Mouse (Mus musculus) forebrain, embryonic 11.5 days (tissue): ENCODE results near the gene Bmp3. TPM values are rescaled to one million over a fixed set of nuclear protein-coding genes. Genes with fewer than 3 reads are reported as not detected.
A peak's percentile ranks its signal among the peaks of the same experiment; 100 is the strongest.

Experiments used
- ATAC-seq: fragments of 200-750 bp; cut with Nextera tagmentation; replicated peaks from 2 replicates; pipeline ENCODE4 v1.8.0; 2017; ENCODE audit warnings: moderate TSS enrichment; ENCODE audit not compliant: low FRiP score
- DNase-seq: peaks from one replicate; pipeline ENCODE4 v3.0.0-alpha.2; 2017; ENCODE audit warnings: low spot score
- H3K27ac ChIP-seq: fragments of 300-500 bp; sonication (generic); 2 replicates; pipeline ENCODE4 v1.5.1; 2014; ENCODE audit warnings: low read depth, low read length
- H3K27me3 ChIP-seq: fragments of 300-500 bp; sonication (generic); 2 replicates; pipeline ENCODE4 v1.6.1; 2014; ENCODE audit warnings: mild to moderate bottlenecking, low read length, mixed read lengths; ENCODE audit not compliant: control insufficient read depth, insufficient read depth
- H3K36me3 ChIP-seq: fragments of 300-500 bp; sonication (generic); 2 replicates; pipeline ENCODE4 v1.6.1; 2014; ENCODE audit warnings: mild to moderate bottlenecking, low read length, moderate library complexity, mixed read lengths; ENCODE audit not compliant: control insufficient read depth, insufficient read depth
- H3K4me1 ChIP-seq: fragments of 300-500 bp; sonication (generic); replicated peaks from 2 replicates; pipeline ENCODE4 v1.6.1; 2014; ENCODE audit warnings: low read length, mixed read lengths; ENCODE audit not compliant: control insufficient read depth, insufficient read depth
- H3K4me2 ChIP-seq: fragments of 300-500 bp; sonication (generic); 2 replicates; pipeline ENCODE4 v1.6.1; 2014; ENCODE audit warnings: low read depth, mild to moderate bottlenecking, low read length, moderate library complexity, mixed read lengths; ENCODE audit not compliant: severe bottlenecking
- H3K4me3 ChIP-seq: fragments of 300-500 bp; sonication (generic); 2 replicates; pipeline ENCODE4 v1.5.1; 2014; ENCODE audit warnings: low read depth, low read length
- H3K9ac ChIP-seq: fragments of 300-500 bp; sonication (generic); 2 replicates; pipeline ENCODE4 v1.6.1; 2014; ENCODE audit warnings: low read length
- H3K9me3 ChIP-seq: fragments of 300-500 bp; sonication (generic); 2 replicates; pipeline ENCODE4 v1.6.1; 2016; ENCODE audit warnings: low read length, mixed read lengths; ENCODE audit not compliant: control insufficient read depth
- WGBS: fragments of 180-500 bp; shearing (Covaris S2); extraction: QIAGEN DNeasy Blood & Tissue Kit; methylation state at CpG from one replicate; pipeline ENCODE4 v1.1.7; 2014; 5-methylcytosine and 5-hydroxymethylcytosine counted together
- polyA plus RNA-seq: library from polyadenylated mRNA; unstranded; fragments of >200 nt; fragmentation: Nextera tagmentation; extraction: Ambion mirVana; gene quantifications from 2 replicates; pipeline ENCODE4 v1.2.1, GENCODE M21; 2014

Gene Bmp3
- polyA plus RNA-seq, 1 experiment from 2014 or later: 0.64 TPM

- Histone ChIP-seq H3K36me3 (no peaks in the 10 kb centered on the region), H3K4me2 (no peak overlapping the region), H3K9ac (no peak overlapping the region), H3K4me1 (no peaks in the 10 kb centered on the region), H3K27me3 (no peaks in the 10 kb centered on the region), H3K4me3 (no peak overlapping the region), H3K9me3 (no peaks in the 10 kb centered on the region), H3K27ac (no peak overlapping the region)
- no peak; the same call in 1 of the 2 replicates for ATAC-seq
- peak; percentile 80 for DNase-seq
Observed at GRCm38 (mm10) chr5:98878891-98879290, 24.7 kb downstream of the Bmp3 start.

DNA sequence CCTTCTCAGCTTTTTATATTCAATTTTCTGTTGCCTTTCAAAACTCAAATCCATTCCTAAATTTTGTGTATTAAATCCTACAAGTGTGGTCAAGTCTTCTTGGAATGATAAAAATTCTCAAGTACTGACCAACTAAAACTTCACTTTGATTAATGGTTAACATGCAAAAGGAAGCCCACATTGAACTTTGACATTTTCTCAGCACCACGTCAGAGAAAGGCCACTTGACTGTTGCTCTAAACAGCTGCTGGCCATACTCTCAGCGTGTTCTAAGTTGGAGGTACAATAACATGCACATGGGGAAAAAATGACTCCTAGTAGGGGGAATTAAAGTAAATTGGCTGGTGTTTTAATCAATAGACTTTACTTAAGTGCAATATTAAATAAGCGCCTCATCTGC is 27.9 kb downstream of the Bmp3 start:
- DNase-seq: no peak
- Histone ChIP-seq H3K4me3 (no peak overlapping the region), H3K4me1 (no peaks in the 10 kb centered on the region), H3K27me3 (no peaks in the 10 kb centered on the region), H3K9ac (no peak overlapping the region), H3K27ac (no peak overlapping the region), H3K9me3 (no peaks in the 10 kb centered on the region), H3K4me2 (no peak overlapping the region), H3K36me3 (no peaks in the 10 kb centered on the region)
- WGBS: 75% methylated on average over 3 of the region's 3 CpGs
- ATAC-seq: no peak

DNA sequence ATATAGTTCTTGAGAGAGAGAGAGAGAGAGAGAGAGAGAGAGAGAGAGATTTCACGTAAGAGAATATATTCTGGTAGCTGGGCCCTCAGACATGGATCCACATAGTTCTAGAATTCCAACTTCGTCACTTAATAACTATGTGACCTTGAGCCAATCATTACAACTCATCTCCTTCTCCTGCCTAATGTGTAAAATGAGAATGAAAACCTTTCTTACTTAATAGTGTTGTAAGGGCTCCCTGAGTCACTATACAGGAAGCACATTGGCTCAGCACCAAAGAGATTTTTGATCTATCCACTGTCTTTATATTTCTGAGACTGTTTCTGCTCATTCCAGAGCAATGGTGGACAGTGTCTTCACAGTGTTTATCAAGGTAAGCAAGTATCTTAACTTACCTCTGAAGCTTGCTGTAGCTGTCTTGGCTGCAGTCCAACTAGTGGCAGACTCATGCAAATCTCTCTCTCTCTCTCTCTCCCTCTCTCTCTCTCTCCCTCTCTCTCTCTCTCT is 36.4 kb downstream of the Bmp3 start:
- Histone ChIP-seq H3K4me3 (no peak overlapping the region), H3K4me2 (no peak overlapping the region), H3K9me3 (no peaks in the 10 kb centered on the region), H3K27ac (no peak overlapping the region), H3K36me3 (no peaks in the 10 kb centered on the region), H3K4me1 (no peaks in the 10 kb centered on the region), H3K9ac (no peak overlapping the region), H3K27me3 (no peaks in the 10 kb centered on the region)
- 85% methylated on average over 2 of the region's 2 CpGs for WGBS
- ATAC-seq (no peak), DNase-seq (no peak)

- H3K27me3 ChIP-seq: no peaks in the 10 kb centered on the region
- no peaks in the 10 kb centered on the region for H3K4me1 ChIP-seq
- no peaks in the 10 kb centered on the region for H3K36me3 ChIP-seq
- ATAC-seq (no peak), DNase-seq (no peak)
- H3K4me2 ChIP-seq: no peak overlapping the region
- WGBS: 91% methylated on average over 3 of the region's 3 CpGs
- H3K4me3 ChIP-seq: no peak overlapping the region
- no peak overlapping the region for H3K27ac ChIP-seq
- H3K9me3 ChIP-seq: no peaks in the 10 kb centered on the region
- no peak overlapping the region for H3K9ac ChIP-seq
Observed at GRCm38 (mm10) chr5:98894281-98894680, 40.1 kb downstream of the Bmp3 start.

DNA sequence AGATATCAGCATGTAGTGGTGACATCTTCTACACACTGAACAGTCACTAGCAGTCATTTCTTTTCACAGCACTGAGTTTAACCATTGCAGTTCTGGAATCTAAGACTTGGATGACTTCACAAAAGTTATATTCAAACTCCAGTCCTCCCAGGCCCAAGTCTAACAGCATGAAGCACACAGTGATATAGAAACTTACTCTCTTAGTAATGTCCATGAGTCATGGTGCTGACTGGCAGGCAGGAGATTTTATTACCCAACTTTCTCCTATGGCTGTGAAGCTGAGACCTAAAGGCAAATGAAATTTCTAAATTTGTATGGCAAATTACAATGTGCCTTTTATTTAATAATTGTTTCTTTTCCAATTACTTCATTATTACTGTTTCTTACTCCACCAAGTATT is 43.7 kb downstream of the Bmp3 start:
- ATAC-seq (no peak), DNase-seq (no peak)
- H3K27me3 ChIP-seq: no peaks in the 10 kb centered on the region
- no peaks in the 10 kb centered on the region for H3K9me3 ChIP-seq
- H3K4me3 ChIP-seq: no peak overlapping the region
- H3K4me1 ChIP-seq: no peaks in the 10 kb centered on the region
- no peak overlapping the region for H3K27ac ChIP-seq
- H3K9ac ChIP-seq: no peak overlapping the region
- no peak overlapping the region for H3K4me2 ChIP-seq
- H3K36me3 ChIP-seq: no peaks in the 10 kb centered on the region

DNA sequence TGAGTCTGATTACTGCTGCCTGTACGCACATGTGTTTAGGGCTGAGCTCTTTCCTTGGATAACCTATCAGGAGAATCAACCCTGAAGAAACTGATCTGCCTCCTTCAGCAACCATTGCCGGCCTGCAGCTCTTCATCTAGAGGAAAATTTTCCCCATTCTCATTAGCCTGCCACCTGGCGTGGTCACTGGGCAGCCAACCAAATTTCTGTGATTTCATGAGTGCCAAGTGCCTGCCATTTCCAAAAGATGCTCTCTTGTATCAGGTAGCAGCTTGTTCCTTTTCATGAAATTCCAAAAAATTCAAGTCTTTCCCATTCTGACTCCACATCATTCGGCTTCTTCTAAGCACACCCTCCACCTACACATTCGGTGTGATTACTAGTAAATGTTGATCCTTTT is 46.7 kb downstream of the Bmp3 start:
- Histone ChIP-seq H3K27me3 (no peaks in the 10 kb centered on the region), H3K9ac (no peak overlapping the region), H3K36me3 (no peaks in the 10 kb centered on the region), H3K4me2 (no peak overlapping the region), H3K4me3 (no peak overlapping the region), H3K27ac (no peak overlapping the region), H3K9me3 (no peaks in the 10 kb centered on the region), H3K4me1 (no peaks in the 10 kb centered on the region)
- ATAC-seq (no peak), DNase-seq (no peak)
- WGBS: 87% methylated on average over 5 of the region's 5 CpGs

- ATAC-seq: 0 out of 2 replicates have a peak, but pooled peaks have one; percentile 53
- Histone ChIP-seq H3K4me2 (no peak overlapping the region), H3K9ac (no peak overlapping the region), H3K27ac (no peak overlapping the region), H3K4me3 (no peak overlapping the region), H3K4me1 (no peaks in the 10 kb centered on the region), H3K27me3 (no peaks in the 10 kb centered on the region), H3K9me3 (no peaks in the 10 kb centered on the region), H3K36me3 (no peaks in the 10 kb centered on the region)
- no peak for DNase-seq
- WGBS: 71% methylated on average over 4 of the region's 4 CpGs
Observed at GRCm38 (mm10) chr5:98902339-98902738, 48.1 kb downstream of the Bmp3 start.

DNA sequence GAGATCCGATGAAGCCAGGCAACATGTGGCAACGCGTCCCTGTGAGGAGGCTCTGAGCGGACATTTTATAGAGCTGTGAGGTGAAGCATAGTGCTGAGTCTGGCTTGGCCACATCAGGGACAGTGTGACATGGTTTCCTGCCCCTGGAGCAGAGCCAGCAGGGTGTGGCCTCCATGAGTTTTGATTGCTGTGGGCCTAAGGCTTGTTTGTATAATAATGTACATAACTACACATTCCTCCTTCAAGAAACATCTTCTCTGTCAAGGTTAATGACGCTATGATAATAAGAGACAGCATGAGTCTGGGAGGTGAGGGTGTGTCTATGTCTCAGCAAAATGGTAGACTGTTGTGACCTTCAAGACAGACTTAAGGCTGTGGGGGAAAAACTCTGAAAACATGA is 64.5 kb downstream of the Bmp3 start:
- WGBS: 91% methylated on average over 5 of the region's 5 CpGs
- ATAC-seq: no peak
- H3K27ac ChIP-seq: no peak overlapping the region
- peaks cover 3% of the 10 kb centered on the region; the same call in 1 of the 2 replicates for H3K4me1 ChIP-seq
- H3K4me3 ChIP-seq: no peak overlapping the region
- DNase-seq: no peak
- no peaks in the 10 kb centered on the region for H3K27me3 ChIP-seq
- no peaks in the 10 kb centered on the region for H3K9me3 ChIP-seq
- no peak overlapping the region for H3K9ac ChIP-seq
- no peak overlapping the region for H3K4me2 ChIP-seq
- H3K36me3 ChIP-seq: no peaks in the 10 kb centered on the region

DNA sequence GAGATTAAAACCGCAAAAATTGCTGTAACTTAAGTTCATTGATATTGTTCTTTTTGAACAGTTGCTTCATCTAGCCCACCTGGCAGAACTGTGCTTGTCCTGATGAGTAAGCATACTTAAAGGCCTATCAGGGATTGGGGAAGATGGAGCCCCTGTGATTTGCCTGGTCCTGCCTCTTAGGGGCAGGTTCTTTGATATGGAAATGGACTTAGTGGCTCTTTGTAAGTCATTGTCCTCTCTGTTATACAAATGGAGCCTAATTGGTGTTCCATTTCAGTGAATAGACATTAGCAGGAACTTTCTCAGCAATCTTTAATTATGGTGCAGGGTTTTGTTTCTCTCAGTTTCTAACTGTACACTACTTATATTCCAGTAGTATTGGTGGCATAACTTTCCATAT is 67.4 kb downstream of the Bmp3 start:
- Histone ChIP-seq H3K4me2 (no peak overlapping the region), H3K4me3 (no peak overlapping the region), H3K9ac (no peak overlapping the region), H3K27me3 (no peaks in the 10 kb centered on the region), H3K9me3 (no peaks in the 10 kb centered on the region), H3K27ac (peak overlapping the region; percentile 8; the same call in 1 of the 2 replicates), H3K36me3 (no peaks in the 10 kb centered on the region), H3K4me1 (peaks cover 3% of the 10 kb centered on the region; the same call in 1 of the 2 replicates)
- 45% methylated on average over 1 of the region's 1 CpGs for WGBS
- peak; percentile 50 for DNase-seq
- peak; percentile 76 for ATAC-seq
